In the genomic region with DNA sequence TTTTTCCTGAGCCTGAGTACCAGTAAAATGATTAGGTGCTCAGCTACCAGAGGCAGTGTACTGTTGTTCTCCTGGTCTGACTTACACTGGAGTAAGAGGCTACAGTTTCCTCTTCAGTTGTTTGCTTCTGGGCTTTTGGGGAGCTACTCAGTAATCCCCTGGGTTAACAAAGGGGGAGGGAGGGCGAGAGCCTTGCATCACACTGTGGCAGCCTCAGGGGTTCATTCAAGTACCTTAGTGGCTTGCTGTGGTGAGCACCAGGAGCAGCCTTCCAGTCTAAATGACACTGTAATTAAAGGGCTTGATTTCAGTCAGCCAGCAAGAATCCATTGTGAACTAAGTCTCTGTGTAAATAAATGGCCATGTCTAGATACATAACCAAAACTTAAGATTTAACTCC, we compare ENCODE assay signal across 16 mouse cellular contexts.
DNase-seq lines count a peak whose midpoint lies in the region; ATAC-seq and TF ChIP-seq lines count a peak whose summit lies in the region.
"Had no signal": no experiment of that assay in that cellular context is flagged by ENCODE, and none has a peak within 500 bp of the region (broad histone marks: within the 10 kb centered on the region; RNA-seq: fewer than 3 reads in every experiment).

No protein-coding gene starts in this region.

- peaks cover 6% of the 10 kb centered on the region; the same call in 1 of the 2 replicates for H3K27me3 ChIP-seq in forebrain, embryonic 11.5 days (ENCODE audit: control insufficient read depth, insufficient read depth, low read length)
- no peaks in the 10 kb centered on the region for H3K27me3 ChIP-seq in forebrain, postnatal 0 days (ENCODE audit: insufficient read depth, low read length)
- H3K27me3 ChIP-seq in midbrain, embryonic 11.5 days (ENCODE audit: control insufficient read depth, insufficient read depth, low read length) = no peaks in the 10 kb centered on the region
- H3K27me3 ChIP-seq in midbrain, embryonic 15.5 days (replicated peaks) = no peaks in the 10 kb centered on the region
- H3K27me3 ChIP-seq in embryonic facial prominence, embryonic 13.5 days = no peaks in the 10 kb centered on the region
- H3K27me3 ChIP-seq in midbrain, embryonic 14.5 days (ENCODE audit: control insufficient read depth, insufficient read depth, low read length) = no peaks in the 10 kb centered on the region
- H3K27me3 ChIP-seq: lung, embryonic 15.5 days had no signal

- peak; percentile 82 for ATAC-seq in forebrain, embryonic 11.5 days (replicated peaks; ENCODE audit: low FRiP score)
- ATAC-seq in forebrain, postnatal 0 days = no peak
- ATAC-seq in midbrain, embryonic 11.5 days (ENCODE audit: low FRiP score) = peak; percentile 75; the same call in 1 of the 2 replicates
- ATAC-seq in midbrain, embryonic 15.5 days (replicated peaks) = no peak
- ATAC-seq in embryonic facial prominence, embryonic 13.5 days (ENCODE audit: insufficient number of reproducible peaks, insufficient read depth, low FRiP score, low TSS enrichment, low read depth) = peak; percentile 72; the same call in 1 of the 2 replicates
- no peak for ATAC-seq in midbrain, embryonic 14.5 days (ENCODE audit: low FRiP score, low TSS enrichment)

- DNase-seq in forebrain, embryonic 11.5 days (ENCODE audit: low spot score) = peak; percentile 62
- no peak for DNase-seq in forebrain, postnatal 0 days
- DNase-seq in midbrain, embryonic 11.5 days (ENCODE audit: low spot score, missing footprints) = peak; percentile 84
- peak; percentile 27 for DNase-seq in midbrain, embryonic 14.5 days
- DNase-seq in thymus, postnatal 36 days = no peak
- DNase-seq: B cell, adult 2 months; cerebellum, adult 9-10 months; gastrocnemius, postnatal 10 days; kidney, postnatal 36 days; right cerebral cortex, postnatal 14 days; thymus, postnatal 25 days had no signal

- whole genome bisulfite sequencing in forebrain, embryonic 11.5 days = 5% methylated on average over 1 of the region's 1 CpGs
- WGBS in forebrain, postnatal 0 days = 33% methylated on average over 1 of the region's 1 CpGs
- 18% methylated on average over 1 of the region's 1 CpGs for WGBS in midbrain, embryonic 11.5 days
- WGBS in midbrain, embryonic 15.5 days = 38% methylated on average over 1 of the region's 1 CpGs
- WGBS in embryonic facial prominence, embryonic 13.5 days = 24% methylated on average over 1 of the region's 1 CpGs
- WGBS in midbrain, embryonic 14.5 days = 16% methylated on average over 1 of the region's 1 CpGs

- H3K9me3 ChIP-seq in forebrain, embryonic 11.5 days (ENCODE audit: control insufficient read depth, low read length) = no peaks in the 10 kb centered on the region
- H3K9me3 ChIP-seq in forebrain, postnatal 0 days (ENCODE audit: low read length) = no peaks in the 10 kb centered on the region
- H3K9me3 ChIP-seq in midbrain, embryonic 11.5 days (ENCODE audit: control insufficient read depth, low read length) = no peaks in the 10 kb centered on the region
- H3K9me3 ChIP-seq in midbrain, embryonic 15.5 days = no peaks in the 10 kb centered on the region
- no peaks in the 10 kb centered on the region for H3K9me3 ChIP-seq in embryonic facial prominence, embryonic 13.5 days
- no peaks in the 10 kb centered on the region for H3K9me3 ChIP-seq in midbrain, embryonic 14.5 days (ENCODE audit: control insufficient read depth, low read length)
- H3K9me3 ChIP-seq: heart, embryonic 10.5 days; lung, embryonic 15.5 days had no signal

- 0 out of 2 replicates have a peak, but pooled peaks cover 2% of the 10 kb centered on the region for H3K4me1 ChIP-seq in forebrain, embryonic 11.5 days (replicated peaks; ENCODE audit: control insufficient read depth, insufficient read depth, low read length)
- H3K4me1 ChIP-seq in forebrain, postnatal 0 days (ENCODE audit: insufficient read depth) = no peaks in the 10 kb centered on the region
- H3K4me1 ChIP-seq in midbrain, embryonic 11.5 days (ENCODE audit: control insufficient read depth, insufficient read depth, low read length) = peaks cover 6% of the 10 kb centered on the region
- H3K4me1 ChIP-seq in midbrain, embryonic 15.5 days = peaks cover 9% of the 10 kb centered on the region; the same call in 1 of the 2 replicates
- peaks cover 6% of the 10 kb centered on the region for H3K4me1 ChIP-seq in embryonic facial prominence, embryonic 13.5 days
- H3K4me1 ChIP-seq in midbrain, embryonic 14.5 days (ENCODE audit: control insufficient read depth, insufficient read depth, low read length) = peaks cover 3% of the 10 kb centered on the region; the same call in 1 of the 2 replicates
- H3K4me1 ChIP-seq: heart, embryonic 10.5 days had no signal

- H3K27ac ChIP-seq in forebrain, embryonic 11.5 days (ENCODE audit: low read depth, low read length) = no peak overlapping the region
- no peak overlapping the region for H3K27ac ChIP-seq in forebrain, postnatal 0 days (ENCODE audit: low read depth, low read length)
- H3K27ac ChIP-seq in midbrain, embryonic 11.5 days (ENCODE audit: low read depth, low read length) = no peak overlapping the region
- H3K27ac ChIP-seq in midbrain, embryonic 15.5 days = no peak overlapping the region
- no peak overlapping the region for H3K27ac ChIP-seq in embryonic facial prominence, embryonic 13.5 days
- 0 out of 2 replicates have a peak overlapping the region, but pooled peaks have one; percentile 49 for H3K27ac ChIP-seq in midbrain, embryonic 14.5 days (replicated peaks; ENCODE audit: low read depth, low read length)
- H3K27ac ChIP-seq: heart, embryonic 10.5 days; lung, embryonic 15.5 days had no signal

- no peaks in the 10 kb centered on the region for H3K36me3 ChIP-seq in forebrain, embryonic 11.5 days (ENCODE audit: control insufficient read depth, insufficient read depth, low read length)
- no peaks in the 10 kb centered on the region for H3K36me3 ChIP-seq in forebrain, postnatal 0 days (ENCODE audit: insufficient read depth)
- no peaks in the 10 kb centered on the region for H3K36me3 ChIP-seq in midbrain, embryonic 11.5 days (ENCODE audit: control insufficient read depth, insufficient read depth, low read length)
- no peaks in the 10 kb centered on the region for H3K36me3 ChIP-seq in midbrain, embryonic 15.5 days (replicated peaks)
- H3K36me3 ChIP-seq in embryonic facial prominence, embryonic 13.5 days = no peaks in the 10 kb centered on the region
- no peaks in the 10 kb centered on the region for H3K36me3 ChIP-seq in midbrain, embryonic 14.5 days (ENCODE audit: control insufficient read depth, insufficient read depth, low read length)
- H3K36me3 ChIP-seq: heart, embryonic 10.5 days; lung, embryonic 15.5 days had no signal

- H3K4me3 ChIP-seq in forebrain, embryonic 11.5 days (ENCODE audit: low read depth, low read length) = no peak overlapping the region
- no peak overlapping the region for H3K4me3 ChIP-seq in forebrain, postnatal 0 days (ENCODE audit: low read depth, low read length)
- no peak overlapping the region for H3K4me3 ChIP-seq in midbrain, embryonic 11.5 days (ENCODE audit: low read depth, low read length)
- no peak overlapping the region for H3K4me3 ChIP-seq in midbrain, embryonic 15.5 days
- H3K4me3 ChIP-seq in embryonic facial prominence, embryonic 13.5 days = no peak overlapping the region
- H3K4me3 ChIP-seq in midbrain, embryonic 14.5 days (replicated peaks; ENCODE audit: low read depth, low read length) = no peak overlapping the region
- H3K4me3 ChIP-seq: heart, embryonic 10.5 days; lung, embryonic 15.5 days had no signal

- TF ChIP-seq CTCF in forebrain, postnatal 0 days (IDR thresholded peaks at IDR 0.05; ENCODE audit: low read depth) = no peak

- H3K9ac ChIP-seq in forebrain, embryonic 11.5 days (ENCODE audit: low read length) = no peak overlapping the region
- no peak overlapping the region for H3K9ac ChIP-seq in forebrain, postnatal 0 days
- H3K9ac ChIP-seq in midbrain, embryonic 11.5 days (ENCODE audit: low read length) = no peak overlapping the region
- H3K9ac ChIP-seq in midbrain, embryonic 15.5 days = no peak overlapping the region
- no peak overlapping the region for H3K9ac ChIP-seq in embryonic facial prominence, embryonic 13.5 days
- H3K9ac ChIP-seq in midbrain, embryonic 14.5 days (replicated peaks; ENCODE audit: low read length) = no peak overlapping the region
- H3K9ac ChIP-seq: lung, embryonic 15.5 days had no signal

- H3K4me2 ChIP-seq in forebrain, embryonic 11.5 days (ENCODE audit: low read depth, low read length, severe bottlenecking) = no peak overlapping the region
- H3K4me2 ChIP-seq in forebrain, postnatal 0 days (ENCODE audit: low read depth) = no peak overlapping the region
- no peak overlapping the region for H3K4me2 ChIP-seq in midbrain, embryonic 11.5 days
- no peak overlapping the region for H3K4me2 ChIP-seq in midbrain, embryonic 15.5 days
- no peak overlapping the region for H3K4me2 ChIP-seq in embryonic facial prominence, embryonic 13.5 days
- no peak overlapping the region for H3K4me2 ChIP-seq in midbrain, embryonic 14.5 days (ENCODE audit: low read length)
- H3K4me2 ChIP-seq: liver, embryonic 11.5 days; lung, embryonic 15.5 days had no signal

Comparison
In these comparisons a context has a peak if more than half of its experiments do, and no peak if none do; other contexts are left out.
1. ATAC-seq: peak in forebrain, embryonic 11.5 days (single experiment), midbrain, embryonic 11.5 days (single experiment) and embryonic facial prominence, embryonic 13.5 days (single experiment); none in forebrain, postnatal 0 days (single experiment), midbrain, embryonic 15.5 days (single experiment) and midbrain, embryonic 14.5 days (single experiment).
2. DNase-seq: peak in forebrain, embryonic 11.5 days (single experiment), midbrain, embryonic 11.5 days (single experiment) and midbrain, embryonic 14.5 days (single experiment); none in forebrain, postnatal 0 days (single experiment) and thymus, postnatal 36 days (0 of 2).